Mouse (Mus musculus) WW6 (cell line): ENCODE data around the gene Itk.

ENCODE experiments used
- DNase-seq: peaks from one replicate; pipeline ENCODE4 v3.0.0-alpha.2; 2013; ENCODE audit warnings: low read depth, low spot score

Itk gene

DNA sequence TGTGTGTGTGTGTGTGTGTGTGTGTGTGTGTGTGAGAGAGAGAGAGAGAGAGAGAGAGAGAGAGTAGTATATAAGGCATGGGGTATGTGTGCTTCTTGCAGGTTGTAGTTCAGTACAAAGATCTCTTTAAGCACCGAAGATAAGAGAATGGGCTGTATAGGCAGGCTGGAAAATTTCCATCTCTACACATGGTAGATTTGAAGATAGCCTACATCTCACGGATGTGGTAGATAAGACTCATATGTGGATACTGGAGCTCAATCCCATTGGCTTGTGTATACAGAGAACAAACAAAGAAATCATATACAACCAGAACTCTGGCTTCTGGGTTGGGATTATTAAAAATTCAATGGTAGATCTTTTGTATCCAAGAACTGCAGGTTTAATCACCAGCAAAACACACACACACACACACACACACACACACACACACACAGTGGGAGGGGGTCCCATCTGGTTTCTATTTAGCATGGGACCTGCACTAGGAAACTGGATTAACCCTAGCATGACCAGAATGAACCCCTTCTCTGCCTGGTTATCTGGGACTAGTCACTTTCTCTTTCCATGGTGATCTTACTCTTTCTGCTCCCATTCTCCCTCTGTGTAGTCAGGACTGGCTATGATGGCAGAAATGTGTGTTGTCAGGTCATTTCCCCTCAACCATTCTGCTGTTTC is 28.2 kb downstream of the Itk start:
- no peak for DNase-seq

DNA sequence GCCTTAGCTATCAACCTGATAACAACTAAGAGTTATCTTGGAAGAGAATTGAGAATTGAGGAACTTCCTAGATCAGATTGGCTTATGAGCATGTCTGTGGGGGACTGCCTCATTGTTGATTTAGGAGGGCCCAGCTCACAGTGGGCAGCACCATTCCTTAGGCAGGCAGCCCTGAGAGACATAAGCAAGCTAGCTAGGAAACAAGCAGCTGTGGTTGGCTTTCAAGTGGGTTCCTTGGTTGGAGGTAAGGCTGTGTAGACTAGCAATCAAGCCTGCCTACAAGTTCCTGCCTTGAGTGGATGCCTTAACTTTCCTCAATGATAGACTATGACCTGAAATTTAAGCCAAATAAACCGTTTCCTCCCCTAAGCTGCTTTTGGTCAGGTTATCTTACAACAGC is 30.9 kb downstream of the Itk start:
- DNase-seq = no peak

GRCm38 (mm10) chr11:46349681-46350410 is 39.5 kb downstream of the Itk start:
- DNase-seq = no peak

DNA sequence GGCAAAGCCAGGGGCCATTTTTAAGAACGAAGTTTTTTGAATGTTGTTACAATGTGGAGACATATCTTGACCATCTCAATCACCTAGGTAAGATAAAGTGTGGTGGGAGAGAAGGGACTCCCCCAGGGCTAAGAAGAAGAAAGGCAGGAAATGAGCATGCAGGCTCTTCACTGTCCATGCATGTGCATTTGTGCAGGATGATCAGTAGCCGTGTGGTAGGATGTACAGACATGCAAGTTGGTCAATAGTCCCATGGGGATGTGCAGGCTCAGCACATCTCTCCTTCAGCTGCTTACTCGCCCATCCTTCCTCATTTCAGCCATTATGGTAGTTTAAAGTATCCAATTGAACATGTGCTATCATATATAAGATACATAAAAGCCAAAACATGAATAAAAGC is 40.9 kb downstream of the Itk start:
- DNase-seq = no peak

DNA sequence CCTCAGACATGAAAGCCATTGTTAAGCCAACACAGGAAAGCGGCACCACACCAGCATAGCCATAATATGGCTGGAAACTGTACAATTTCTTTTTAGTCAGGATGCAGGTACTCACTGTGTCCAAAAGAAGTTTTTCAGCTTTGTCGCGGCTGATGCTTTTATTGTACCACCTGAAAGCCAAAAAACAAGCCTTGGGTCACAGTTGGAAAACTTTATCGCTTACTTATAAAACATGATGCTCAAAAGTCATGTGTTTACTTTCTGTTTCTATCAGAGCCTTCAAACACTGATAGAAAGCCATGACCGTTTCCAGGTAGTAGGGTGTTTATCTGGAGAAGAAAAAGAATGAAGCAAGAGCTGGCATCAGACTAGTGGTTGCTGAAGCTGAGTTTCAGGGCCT is 41.6 kb downstream of the Itk start:
- no peak for DNase-seq

GRCm38 (mm10) chr11:46343886-46344546 is 45.3 kb downstream of the Itk start:
- DNase-seq = no peak

DNA sequence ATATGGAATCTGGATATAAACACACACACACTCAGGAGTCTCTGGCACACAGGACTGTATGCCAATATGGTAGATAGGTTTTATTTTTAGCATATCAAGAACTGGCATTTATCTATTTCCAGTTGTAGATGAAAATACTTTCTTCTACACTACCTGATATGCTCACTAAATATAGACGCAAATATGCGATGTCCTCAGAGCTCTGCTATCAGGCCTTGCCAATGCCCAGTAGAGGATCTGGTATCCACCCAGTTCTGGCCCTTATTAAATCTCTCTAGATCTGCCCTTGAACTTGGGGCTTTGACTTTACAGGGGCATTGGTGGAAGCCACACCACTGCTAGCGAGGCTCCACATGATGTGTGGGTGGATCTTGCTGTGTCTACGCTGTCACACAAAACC is 47.4 kb downstream of the Itk start:
- DNase-seq = no peak

DNA sequence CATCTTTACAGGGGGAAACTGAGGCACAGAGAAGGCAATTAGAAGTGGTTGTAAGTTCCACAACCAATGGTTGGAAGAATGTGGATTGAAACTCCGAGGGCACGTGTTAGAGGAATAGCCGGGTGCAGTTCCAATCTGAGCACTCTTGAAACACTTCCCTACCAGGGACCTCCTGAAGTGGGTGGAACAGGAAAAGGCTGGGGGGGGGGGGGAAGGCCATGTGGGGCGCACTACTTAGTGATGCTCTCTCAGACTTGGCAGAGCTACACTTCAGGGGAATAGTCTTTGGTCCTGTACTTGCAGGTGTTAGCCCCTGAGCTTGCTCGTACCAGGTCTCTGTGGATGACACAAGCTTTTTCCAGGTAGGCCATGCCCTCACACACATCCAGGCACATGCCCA is 53.3 kb downstream of the Itk start:
- no peak for DNase-seq

DNA sequence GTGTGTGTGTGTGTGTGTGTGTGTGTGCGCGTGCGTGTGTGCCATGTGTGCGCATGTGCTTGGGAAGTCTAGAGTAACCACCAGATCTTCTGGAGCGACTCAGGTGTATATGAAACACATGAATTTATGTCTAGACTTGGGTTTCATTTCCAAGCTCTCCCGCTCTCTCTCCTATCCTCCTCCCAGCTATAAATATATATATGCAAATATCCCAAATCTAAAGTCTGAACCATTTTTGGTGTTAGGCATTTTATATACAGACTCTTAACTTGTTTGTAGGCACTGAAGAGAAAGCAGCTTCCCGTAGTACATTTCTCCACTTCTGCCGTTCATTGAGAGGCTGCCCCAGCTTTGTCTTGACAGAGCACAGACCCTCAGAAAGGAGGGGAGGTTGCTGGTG is 57.1 kb downstream of the Itk start:
- no peak for DNase-seq

- DNase-seq = no peak
Measured at GRCm38 (mm10) chr11:46326271-46327015, 62.9 kb downstream of the Itk start.

- DNase-seq = no peak
Measured at GRCm38 (mm10) chr11:46321559-46321958, 67.8 kb downstream of the Itk start.

DNA sequence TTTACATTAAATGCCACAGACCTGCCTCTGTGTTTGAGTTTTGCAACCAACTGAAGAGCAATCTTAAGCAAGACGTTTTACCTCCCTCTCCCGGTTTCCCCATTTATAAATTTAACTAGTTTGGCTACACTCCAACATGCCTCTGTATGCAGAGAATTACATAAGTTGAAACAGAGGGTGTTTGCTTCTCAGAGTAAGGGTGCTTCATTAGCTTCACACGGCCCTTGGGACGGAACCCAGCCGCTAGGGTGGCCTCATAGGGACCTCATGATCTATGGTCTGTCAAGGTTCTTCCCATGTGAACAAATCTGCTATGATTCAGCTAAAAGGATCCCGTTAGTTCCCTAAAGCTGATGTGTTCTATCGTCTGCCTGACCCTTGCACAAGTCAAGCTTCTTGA is 74.8 kb downstream of the Itk start:
- DNase-seq = no peak

DNA sequence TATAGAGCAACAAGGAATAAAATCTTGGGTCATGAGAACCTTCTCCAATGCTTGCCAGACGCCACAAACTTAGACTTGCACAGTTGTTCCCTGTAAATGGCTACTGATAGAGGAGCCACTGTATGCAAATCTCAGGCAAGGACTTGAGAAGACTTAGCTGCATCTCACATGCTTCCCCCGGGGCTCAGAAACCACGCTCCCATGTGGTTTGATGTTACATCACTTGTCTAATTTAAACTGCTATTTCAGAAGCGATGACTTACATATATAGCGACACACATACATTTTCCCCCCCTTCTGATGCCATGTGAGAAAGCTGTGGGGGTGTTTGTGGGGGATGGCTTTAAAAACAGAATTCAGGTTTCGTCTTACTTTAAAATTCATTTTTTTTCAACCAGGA is 75.5 kb downstream of the Itk start:
- no peak for DNase-seq

DNA sequence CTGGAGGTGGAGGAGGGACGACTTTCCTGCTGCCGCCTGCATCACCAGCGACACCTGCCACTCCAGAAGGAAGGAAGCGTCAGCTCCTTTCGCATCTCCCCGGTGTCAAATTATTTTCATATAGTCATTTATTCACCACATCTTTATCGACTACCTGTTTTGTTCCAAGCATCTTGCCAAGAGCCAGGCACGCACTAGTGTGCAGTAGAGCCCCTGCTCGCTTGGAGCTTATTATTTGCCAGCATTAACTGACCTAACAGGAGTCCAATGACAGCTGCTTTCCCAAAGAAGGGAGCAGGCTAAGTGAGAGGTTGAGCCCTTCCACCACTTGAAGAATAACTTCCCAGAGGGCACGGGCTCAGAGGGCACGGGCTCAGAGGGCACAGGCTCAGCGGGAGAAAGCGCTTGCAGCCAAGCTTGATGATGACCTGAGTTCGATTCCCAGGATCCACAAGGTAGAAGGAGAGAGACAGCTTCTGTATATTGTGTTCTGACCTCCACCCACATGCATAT is 76.7 kb downstream of the Itk start, which contains the start of gene Cyfip2:
TSS of gene Cyfip2 (minus strand) at position 337 of the 513 bp plus-strand sequence.
- no peak for DNase-seq

DNA sequence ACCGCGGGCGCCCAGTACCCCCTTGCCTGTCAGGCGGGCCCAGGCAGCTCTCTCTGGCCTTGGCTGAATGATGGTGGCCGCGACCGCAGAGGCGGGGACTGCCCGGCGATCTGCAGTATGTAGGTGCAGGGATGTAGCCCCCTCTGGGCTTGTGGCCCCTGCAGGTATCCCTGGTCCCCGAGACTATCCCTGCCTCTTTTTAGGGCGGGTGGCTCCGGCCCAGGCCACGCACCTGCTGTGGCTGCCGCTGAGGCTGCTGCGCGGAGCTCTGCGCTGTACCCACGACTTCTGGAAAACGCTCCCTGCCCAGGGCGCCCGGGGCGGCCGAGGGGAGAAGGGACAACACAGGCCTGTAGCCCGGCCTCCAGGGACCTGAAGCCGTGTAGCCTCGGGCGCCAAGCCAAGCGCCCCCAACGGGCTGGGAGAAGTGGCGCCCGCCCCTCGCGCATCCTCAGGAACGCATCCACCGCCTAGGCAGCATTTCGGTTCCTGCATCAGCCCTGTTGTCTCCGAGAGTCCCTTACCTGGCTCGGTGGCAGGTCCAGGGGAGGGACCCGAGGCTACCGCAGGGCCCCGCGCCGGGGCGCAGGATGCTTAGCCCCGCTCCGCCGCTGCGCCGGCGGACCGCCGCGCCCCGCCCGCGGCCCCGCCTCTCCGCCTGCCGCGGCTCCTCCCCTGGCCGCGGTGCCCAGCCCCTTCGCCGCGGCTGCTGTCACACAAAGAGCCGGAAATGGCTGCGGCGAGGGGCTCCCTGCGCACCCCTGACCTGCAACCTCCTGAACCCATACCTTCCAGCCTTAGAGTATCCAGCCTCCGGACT is 77.4 kb downstream of the Itk start:
- DNase-seq = peak; percentile 38

- no peak for DNase-seq
Measured at GRCm38 (mm10) chr11:46311181-46311702, 78.1 kb downstream of the Itk start.

- no peak for DNase-seq
Measured at GRCm38 (mm10) chr11:46310647-46311063, 78.7 kb downstream of the Itk start.

- DNase-seq = no peak
Measured at GRCm38 (mm10) chr11:46309808-46310555, 79.3 kb downstream of the Itk start.

DNA sequence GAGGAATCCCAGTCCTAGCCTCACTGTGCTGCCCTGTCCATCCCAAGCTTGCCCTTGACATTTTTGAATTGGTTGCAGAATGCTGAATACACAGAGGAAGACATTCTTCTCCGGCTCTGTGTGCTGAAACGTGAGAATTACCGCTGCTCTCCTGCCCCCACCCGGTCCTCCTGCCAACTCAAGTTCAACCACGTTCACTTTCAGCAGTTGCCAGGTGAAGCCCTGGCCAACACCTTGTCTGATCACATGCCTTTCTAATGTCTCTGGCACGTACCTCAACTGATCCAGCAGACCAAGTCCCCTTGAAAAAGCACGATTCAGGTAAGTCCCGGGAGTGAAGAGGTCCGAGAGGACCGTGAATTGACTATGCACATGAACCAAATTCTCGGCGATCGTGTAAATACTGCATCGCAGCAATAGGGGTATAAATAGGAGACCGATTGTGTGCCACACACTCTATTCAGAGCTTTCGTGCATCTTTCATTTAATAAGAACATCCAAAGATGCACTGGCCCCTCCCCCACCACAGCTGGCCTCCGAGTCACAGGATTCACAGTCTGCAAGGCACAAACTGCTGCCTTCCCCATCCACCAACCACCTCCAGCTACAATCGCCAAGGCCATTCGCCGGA is 80.1 kb downstream of the Itk start:
- DNase-seq = no peak
